Mouse (Mus musculus): ENCODE measurements around the gene Fscn1. TPM values are rescaled to one million over a fixed set of nuclear protein-coding genes. Genes with fewer than 3 reads are reported as not detected.

Gene Fscn1
- polyA plus RNA-seq, 1 experiment from 2014 or later: 728 TPM

Other genes with a start within 250 kb of the Fscn1 start
- 55.2 and 55.7 TPM in 2 replicates for gene Tnrc18, start 142.7 kb upstream of the Fscn1 start, polyA plus RNA-seq (2014; fragmentation: Nextera tagmentation; extraction: Ambion mirVana)
- 15.4 and 16.0 TPM in 2 replicates for gene Fbxl18, start 64.9 kb upstream of the Fscn1 start, polyA plus RNA-seq (2014; fragmentation: Nextera tagmentation; extraction: Ambion mirVana)
- 13,526 and 13,808 TPM in 2 replicates for gene Actb, start 53.6 kb upstream of the Fscn1 start, polyA plus RNA-seq (2014; fragmentation: Nextera tagmentation; extraction: Ambion mirVana)
- 38.6 and 42.7 TPM in 2 replicates for gene Rnf216, start 152.7 kb downstream of the Fscn1 start, polyA plus RNA-seq (2014; fragmentation: Nextera tagmentation; extraction: Ambion mirVana)
- gene Olfr718-ps1, start 187.2 kb downstream of the Fscn1 start, polyA plus RNA-seq (2014; fragmentation: Nextera tagmentation; extraction: Ambion mirVana): 0.07 TPM in 1 of 2 replicates, not detected in the other
- 15.9 and 17.2 TPM in 2 replicates for gene Rbak, start 220.4 kb downstream of the Fscn1 start, polyA plus RNA-seq (2014; fragmentation: Nextera tagmentation; extraction: Ambion mirVana)
- gene Spdye4b, start 220.7 kb downstream of the Fscn1 start, polyA plus RNA-seq (2014; fragmentation: Nextera tagmentation; extraction: Ambion mirVana): not detected in 2 replicates